Mouse (Mus musculus): ENCODE data around the gene Top3a. TPM values are rescaled to one million over a fixed set of nuclear protein-coding genes. Genes with fewer than 3 reads are reported as not detected.
A peak's percentile ranks its signal among the peaks of the same experiment; 100 is the strongest.

Gene Top3a
- polyA plus RNA-seq, 1 experiment from 2014 or later, result 8.2 TPM

- Histone ChIP-seq H3K4me1 (replicated peaks; ENCODE audit: insufficient read depth, low read length) (no peaks in the 10 kb centered on the region), H3K27me3 (ENCODE audit: insufficient read depth, low read length) (no peaks in the 10 kb centered on the region), H3K4me3 (replicated peaks; ENCODE audit: low read depth, low read length) (no peak overlapping the region), H3K4me2 (ENCODE audit: low read length) (no peak overlapping the region), H3K27ac (no peak overlapping the region), H3K9ac (ENCODE audit: low read depth, low read length) (no peak overlapping the region), H3K9me3 (replicated peaks; ENCODE audit: low read length) (no peaks in the 10 kb centered on the region), H3K36me3 (ENCODE audit: insufficient read depth, low read length) (peaks cover 75% of the 10 kb centered on the region)
- DNase-seq (ENCODE audit: low spot score) (no peak), ATAC-seq (replicated peaks; ENCODE audit: low FRiP score, low read depth) (no peak)
- no peak for TF ChIP-seq CTCF (IDR thresholded peaks at IDR 0.05; ENCODE audit: low read depth)
- WGBS, result 94% methylated on average over 17 of the region's 17 CpGs
These were observed 65.9 kb downstream of the Top3a start for GRCm38 (mm10) chr11:60711218-60711617.

GRCm38 (mm10) chr11:60709481-60710465 is 67.4 kb downstream of the Top3a start:
- Histone ChIP-seq H3K27me3 (ENCODE audit: insufficient read depth, low read length) (no peaks in the 10 kb centered on the region), H3K9ac (ENCODE audit: low read depth, low read length) (no peak overlapping the region), H3K4me1 (replicated peaks; ENCODE audit: insufficient read depth, low read length) (no peaks in the 10 kb centered on the region), H3K9me3 (replicated peaks; ENCODE audit: low read length) (no peaks in the 10 kb centered on the region), H3K4me2 (ENCODE audit: low read length) (no peak overlapping the region), H3K4me3 (replicated peaks; ENCODE audit: low read depth, low read length) (no peak overlapping the region), H3K27ac (no peak overlapping the region), H3K36me3 (ENCODE audit: insufficient read depth, low read length) (peaks cover 67% of the 10 kb centered on the region)
- ATAC-seq (replicated peaks; ENCODE audit: low FRiP score, low read depth) (0 out of 2 replicates have a peak, but pooled peaks have one; percentile 8), DNase-seq (ENCODE audit: low spot score) (no peak)
- WGBS, result 86% methylated on average over 45 of the region's 45 CpGs
- TF ChIP-seq CTCF (IDR thresholded peaks at IDR 0.05; ENCODE audit: low read depth), result no peak

- ATAC-seq (replicated peaks; ENCODE audit: low FRiP score, low read depth), result no peak
- no peak for DNase-seq (ENCODE audit: low spot score)
- H3K36me3 ChIP-seq (ENCODE audit: insufficient read depth, low read length), result peaks cover 57% of the 10 kb centered on the region
- H3K4me1 ChIP-seq (replicated peaks; ENCODE audit: insufficient read depth, low read length), result no peaks in the 10 kb centered on the region
- 85% methylated on average over 10 of the region's 10 CpGs for WGBS
- H3K4me3 ChIP-seq (replicated peaks; ENCODE audit: low read depth, low read length), result no peak overlapping the region
- no peak for TF ChIP-seq CTCF (IDR thresholded peaks at IDR 0.05; ENCODE audit: low read depth)
- no peaks in the 10 kb centered on the region for H3K27me3 ChIP-seq (ENCODE audit: insufficient read depth, low read length)
- H3K9me3 ChIP-seq (replicated peaks; ENCODE audit: low read length), result no peaks in the 10 kb centered on the region
- H3K27ac ChIP-seq, result no peak overlapping the region
- no peak overlapping the region for H3K4me2 ChIP-seq (ENCODE audit: low read length)
- no peak overlapping the region for H3K9ac ChIP-seq (ENCODE audit: low read depth, low read length)
These were observed 68.5 kb downstream of the Top3a start for GRCm38 (mm10) chr11:60708631-60709030.

GRCm38 (mm10) chr11:60707672-60708071 is 69.5 kb downstream of the Top3a start:
- peak overlapping the region; percentile 36; the same call in 1 of the 2 replicates for H3K27ac ChIP-seq
- H3K9me3 ChIP-seq (replicated peaks; ENCODE audit: low read length), result no peaks in the 10 kb centered on the region
- H3K36me3 ChIP-seq (ENCODE audit: insufficient read depth, low read length), result peaks cover 47% of the 10 kb centered on the region
- H3K4me2 ChIP-seq (ENCODE audit: low read length), result no peak overlapping the region
- H3K4me3 ChIP-seq (replicated peaks; ENCODE audit: low read depth, low read length), result no peak overlapping the region
- ATAC-seq (replicated peaks; ENCODE audit: low FRiP score, low read depth) (0 out of 2 replicates have a peak, but pooled peaks have one; percentile 10), DNase-seq (ENCODE audit: low spot score) (peak; percentile 47)
- no peaks in the 10 kb centered on the region for H3K27me3 ChIP-seq (ENCODE audit: insufficient read depth, low read length)
- H3K4me1 ChIP-seq (replicated peaks; ENCODE audit: insufficient read depth, low read length), result no peaks in the 10 kb centered on the region
- 42% methylated on average over 3 of the region's 3 CpGs for WGBS
- no peak overlapping the region for H3K9ac ChIP-seq (ENCODE audit: low read depth, low read length)
- no peak for TF ChIP-seq CTCF (IDR thresholded peaks at IDR 0.05; ENCODE audit: low read depth)

GRCm38 (mm10) chr11:60706696-60707480 is 70.3 kb downstream of the Top3a start:
- no peak overlapping the region for H3K9ac ChIP-seq (ENCODE audit: low read depth, low read length)
- H3K9me3 ChIP-seq (replicated peaks; ENCODE audit: low read length), result no peaks in the 10 kb centered on the region
- H3K36me3 ChIP-seq (ENCODE audit: insufficient read depth, low read length), result peaks cover 39% of the 10 kb centered on the region
- H3K4me2 ChIP-seq (ENCODE audit: low read length), result no peak overlapping the region
- DNase-seq (ENCODE audit: low spot score) (no peak), ATAC-seq (replicated peaks; ENCODE audit: low FRiP score, low read depth) (no peak)
- no peaks in the 10 kb centered on the region for H3K4me1 ChIP-seq (replicated peaks; ENCODE audit: insufficient read depth, low read length)
- H3K27me3 ChIP-seq (ENCODE audit: insufficient read depth, low read length), result no peaks in the 10 kb centered on the region
- TF ChIP-seq CTCF (IDR thresholded peaks at IDR 0.05; ENCODE audit: low read depth), result no peak
- no peak overlapping the region for H3K4me3 ChIP-seq (replicated peaks; ENCODE audit: low read depth, low read length)
- 78% methylated on average over 14 of the region's 14 CpGs for WGBS
- peak overlapping the region; percentile 36; the same call in 1 of the 2 replicates for H3K27ac ChIP-seq

GRCm38 (mm10) chr11:60706076-60706475 is 71.1 kb downstream of the Top3a start:
- H3K27me3 ChIP-seq (ENCODE audit: insufficient read depth, low read length), result no peaks in the 10 kb centered on the region
- no peak overlapping the region for H3K4me3 ChIP-seq (replicated peaks; ENCODE audit: low read depth, low read length)
- H3K27ac ChIP-seq, result no peak overlapping the region
- no peak for DNase-seq (ENCODE audit: low spot score)
- ATAC-seq (replicated peaks; ENCODE audit: low FRiP score, low read depth), result no peak
- WGBS, result 89% methylated on average over 7 of the region's 7 CpGs
- no peak overlapping the region for H3K4me2 ChIP-seq (ENCODE audit: low read length)
- TF ChIP-seq CTCF (IDR thresholded peaks at IDR 0.05; ENCODE audit: low read depth), result no peak
- no peaks in the 10 kb centered on the region for H3K4me1 ChIP-seq (replicated peaks; ENCODE audit: insufficient read depth, low read length)
- no peak overlapping the region for H3K9ac ChIP-seq (ENCODE audit: low read depth, low read length)
- no peaks in the 10 kb centered on the region for H3K9me3 ChIP-seq (replicated peaks; ENCODE audit: low read length)
- peaks cover 31% of the 10 kb centered on the region for H3K36me3 ChIP-seq (ENCODE audit: insufficient read depth, low read length)

Measured in kidney, postnatal 0 days (tissue).